Mouse (Mus musculus) heart, adult 10 weeks (tissue): ENCODE data around the gene Cenpi. TPM values are rescaled to one million over a fixed set of nuclear protein-coding genes. Genes with fewer than 3 reads are reported as not detected.

Source experiments
- polyA plus RNA-seq: library from polyadenylated mRNA; stranded (reverse); fragments of 350-450 nt; fragmentation: Illumina TruSeq; extraction: RNeasy Lipid Tissue Mini Kit (QIAGEN cat#74804); gene quantifications from one replicate; pipeline ENCODE4 v1.2.3, GENCODE M21; 2014; ENCODE audit warnings: low read depth, low replicate concordance

The Cenpi gene
- polyA plus RNA-seq: not detected

GRCm38 (mm10) chrX:134307534-134308274, at the start of gene Cenpi:
Gene Cenpi, plus strand, starts transcription at chrX:134308084.

GRCm38 (mm10) chrX:134276275-134277160, 31.4 kb upstream of the Cenpi start, which contains the start of gene Trmt2b:
Gene Trmt2b, minus strand, starts transcription at chrX:134276984.

GRCm38 (mm10) chrX:134403863-134404583, 96.1 kb downstream of the Cenpi start, which contains the start of gene Drp2:
Gene Drp2, plus strand, starts transcription at chrX:134404551.

Other genes with a start within 250 kb of the Cenpi start
- gene Cstf2, start 248.9 kb upstream of the Cenpi start, polyA plus RNA-seq: 12.5 TPM
- 1.4 TPM for gene Xkrx, start 146.0 kb upstream of the Cenpi start, polyA plus RNA-seq
- gene Arl13a, start 120.6 kb upstream of the Cenpi start, polyA plus RNA-seq: not detected
- gene Nox1, start 86.1 kb upstream of the Cenpi start, polyA plus RNA-seq: not detected
- gene Trmt2b, start 31.1 kb upstream of the Cenpi start, polyA plus RNA-seq: 54.5 TPM
- gene Tmem35a, start 12.9 kb upstream of the Cenpi start, polyA plus RNA-seq: 8.3 TPM
- 0.37 TPM for gene Drp2, start 96.5 kb downstream of the Cenpi start, polyA plus RNA-seq
- gene Taf7l, start 168.4 kb downstream of the Cenpi start, polyA plus RNA-seq: not detected
- 25.5 TPM for gene Timm8a1, start 233.8 kb downstream of the Cenpi start, polyA plus RNA-seq